Mouse (Mus musculus) C2C12 (cell line): ENCODE data around the gene Banp.

Experiments used
- CEBPB ChIP-seq: IDR thresholded peaks from one replicate; pipeline ENCODE4 v1.6.1; 2011; ENCODE audit warnings: low read depth, mild to moderate bottlenecking, control low read depth, moderate library complexity
- CTCF ChIP-seq: IDR thresholded peaks from one replicate; pipeline ENCODE4 v1.5.1; 2011; ENCODE audit not compliant: control insufficient read depth, insufficient read depth, insufficient read length
- FOSL1 ChIP-seq: IDR thresholded peaks from one replicate; pipeline ENCODE4 v1.8.0; 2011; ENCODE audit warnings: mild to moderate bottlenecking, low read length; ENCODE audit not compliant: poor library complexity, insufficient read depth, severe bottlenecking
- MAX ChIP-seq: IDR thresholded peaks from one replicate; pipeline ENCODE4 v1.6.1; 2011; ENCODE audit warnings: mild to moderate bottlenecking, control low read depth
- MYOD1 ChIP-seq: IDR thresholded peaks from one replicate; pipeline ENCODE4 v1.6.1; 2011; ENCODE audit warnings: low read depth; ENCODE audit not compliant: control insufficient read depth, insufficient read length
- MYOG ChIP-seq: IDR thresholded peaks from one replicate; pipeline ENCODE4 v1.6.1; 2011; ENCODE audit not compliant: control insufficient read depth, insufficient read length; ENCODE audit errors: extremely low read depth
- USF1 ChIP-seq: IDR thresholded peaks from one replicate; pipeline ENCODE4 v1.6.1; 2011; ENCODE audit warnings: low read depth, mild to moderate bottlenecking, control low read depth, moderate library complexity

DNA sequence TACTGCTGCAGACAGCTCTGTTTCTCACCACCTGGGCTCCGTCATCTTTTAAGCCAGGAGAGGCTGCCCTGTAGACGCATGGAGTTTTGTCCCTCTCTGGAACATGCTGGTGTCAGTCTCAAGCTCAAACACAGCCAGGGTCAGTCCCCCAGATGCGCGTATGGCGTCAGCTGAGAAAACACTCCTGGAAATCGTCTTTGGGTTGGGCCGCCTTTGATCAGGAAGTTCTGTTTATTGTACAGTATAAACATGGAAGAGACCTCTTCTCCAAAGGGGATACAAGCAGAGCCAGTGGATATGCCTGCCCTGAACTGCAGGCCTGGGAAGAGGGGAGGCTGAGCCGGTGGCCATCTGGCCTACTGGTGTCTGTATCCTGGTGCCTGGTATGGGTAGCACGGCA is 124.9 kb downstream of the Banp start:
- TF ChIP-seq MYOG: no peak
- TF ChIP-seq CTCF: no peak
- no peak for TF ChIP-seq MAX
- no peak for TF ChIP-seq USF1
- TF ChIP-seq CEBPB: no peak
- no peak for TF ChIP-seq MYOD1
- TF ChIP-seq FOSL1: no peak
